18 mouse cellular contexts compared by ENCODE assay signal in genomic region chr1:91664622-91665021, GRCm38 (mm10).
DNase-seq lines count a peak whose midpoint lies in the region; TF ChIP-seq lines count a peak whose summit lies in the region.
"Had no signal": no experiment of that assay in that cellular context is flagged by ENCODE, and none has a peak within 500 bp of the region (broad histone marks: within the 10 kb centered on the region; RNA-seq: fewer than 3 reads in every experiment).

No protein-coding gene starts in this region.

- no peak overlapping the region for H3K27ac ChIP-seq in gastrocnemius, adult 2 months
- H3K27ac ChIP-seq: forebrain, embryonic 12.5 days; heart, adult 2 months; hindbrain, embryonic 14.5 days; limb, embryonic 13.5 days; liver, embryonic 15.5 days; neural tube, embryonic 15.5 days had no signal

- intact Hi-C loops in left cerebral cortex, postnatal 4 days (cut with DNase I), result no loop called here
- intact Hi-C loops in gastrocnemius, adult 2 months (cut with DNase I), result no loop called here

- no peak overlapping the region for H3K4me3 ChIP-seq in gastrocnemius, adult 2 months
- H3K4me3 ChIP-seq: forebrain, embryonic 12.5 days; heart, adult 2 months; limb, embryonic 13.5 days; liver, embryonic 15.5 days; neural tube, embryonic 15.5 days had no signal

- TF ChIP-seq CTCF in gastrocnemius, adult 2 months (IDR thresholded peaks at IDR 0.05), result no peak

- peak; percentile 10 to 20 for DNase-seq in left cerebral cortex, adult 18-20 months (ENCODE audit: low spot score in 2 of 2)
- no peak for DNase-seq in left cerebral cortex, postnatal 4 days
- DNase-seq in A20 (ENCODE audit: low read depth, low spot score), result peak; percentile 22
- DNase-seq in NIH3T3 (ENCODE audit: low read depth), result peak; percentile 84
- DNase-seq in thymus, postnatal 14 days, result peak; percentile 34
- no peak for DNase-seq in gastrocnemius, adult 2 months
- DNase-seq in spleen, postnatal 36 days (ENCODE audit: low spot score in 2 of 2), result no peak
- DNase-seq: adrenal gland, postnatal 10 days; cerebellum, adult 8-10 months; heart, adult 2 months; heart, postnatal 10 days; layer of hippocampus, postnatal 36 days; spleen, adult 18-20 months had no signal

Comparison
In these comparisons a context has a peak if more than half of its experiments do, and no peak if none do; other contexts are left out.
1. DNase-seq: peak in left cerebral cortex, adult 18-20 months (2 of 2), A20 (single experiment), NIH3T3 (single experiment) and thymus, postnatal 14 days (single experiment); none in left cerebral cortex, postnatal 4 days (single experiment), gastrocnemius, adult 2 months (single experiment) and spleen, postnatal 36 days (0 of 2).